Mouse (Mus musculus): ENCODE data around the gene Vmac.

The Vmac gene

DNA sequence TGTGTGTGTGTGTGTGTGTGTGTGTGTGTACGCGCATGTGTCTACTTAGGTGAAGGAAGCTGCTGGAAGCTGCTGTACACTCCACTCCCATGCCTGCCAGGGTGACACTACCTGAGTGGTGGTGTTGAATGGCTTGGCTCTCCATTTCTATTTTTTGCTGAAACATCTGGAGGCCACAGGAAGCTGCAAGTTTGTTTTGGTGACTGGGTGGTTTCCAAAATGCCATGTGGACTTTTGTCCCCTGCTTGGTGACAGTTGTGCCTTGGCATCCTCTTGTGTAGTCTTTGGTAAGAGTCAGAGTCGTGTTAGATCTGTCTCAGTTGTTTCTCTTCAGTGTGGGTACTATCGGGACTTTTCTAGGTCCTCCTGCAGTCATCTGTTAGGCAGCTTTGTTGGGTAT, 31.0 kb downstream of the Vmac start:
- no peak for DNase-seq (ENCODE audit: low spot score in 2 of 2)

DNA sequence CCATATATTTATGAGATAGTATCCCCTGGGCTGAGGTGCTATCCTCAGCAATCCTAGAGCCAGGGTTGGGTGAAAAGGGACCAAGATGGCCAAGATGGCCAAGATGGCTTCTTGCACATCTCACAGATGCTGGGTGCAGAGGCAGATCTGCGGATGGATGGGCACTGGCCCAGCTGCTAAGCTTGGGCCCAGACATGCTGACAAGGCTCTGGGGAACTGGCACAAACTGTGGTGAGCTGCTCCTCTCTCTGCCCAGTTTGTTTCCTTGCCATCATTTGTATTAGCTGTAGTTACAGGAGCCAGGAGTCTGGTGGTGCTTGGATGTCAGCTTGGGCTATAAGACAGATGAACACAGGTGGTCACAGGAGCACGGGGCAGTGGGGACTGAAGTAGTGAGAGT, 33.2 kb downstream of the Vmac start:
- DNase-seq (ENCODE audit: low spot score in 2 of 2): no peak

DNA sequence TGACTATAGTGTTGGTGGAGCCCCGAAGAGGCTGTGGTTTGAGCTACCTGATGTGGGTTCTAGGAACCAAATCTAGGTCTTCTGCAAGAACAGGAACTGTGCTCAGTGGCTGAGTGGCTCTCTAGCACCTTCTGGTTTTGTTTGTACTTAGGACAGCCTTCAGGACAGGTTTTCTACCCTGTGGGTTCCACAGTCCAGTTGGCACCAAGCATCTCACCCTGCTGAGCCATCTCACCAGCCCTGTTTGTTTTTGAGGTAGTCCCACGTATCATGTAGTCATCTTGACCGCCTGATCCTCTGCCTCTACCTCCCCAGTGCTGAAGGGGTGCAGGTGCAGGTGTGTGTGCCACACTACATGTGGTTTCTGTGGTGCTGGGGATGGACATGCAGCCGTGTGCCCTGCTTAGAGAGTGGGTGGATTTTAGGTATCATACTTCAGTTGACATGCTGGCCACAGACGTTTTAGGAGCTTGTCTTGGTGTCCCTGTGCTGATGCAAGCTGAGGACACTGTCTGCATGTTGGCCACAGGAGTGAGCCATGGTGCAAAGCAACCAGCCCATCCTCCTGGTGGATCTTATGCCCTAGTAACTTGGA, 34.2 kb downstream of the Vmac start:
- peak in 1 of 2 experiments; percentile 38 for DNase-seq (ENCODE audit: low spot score in 2 of 2)

DNA sequence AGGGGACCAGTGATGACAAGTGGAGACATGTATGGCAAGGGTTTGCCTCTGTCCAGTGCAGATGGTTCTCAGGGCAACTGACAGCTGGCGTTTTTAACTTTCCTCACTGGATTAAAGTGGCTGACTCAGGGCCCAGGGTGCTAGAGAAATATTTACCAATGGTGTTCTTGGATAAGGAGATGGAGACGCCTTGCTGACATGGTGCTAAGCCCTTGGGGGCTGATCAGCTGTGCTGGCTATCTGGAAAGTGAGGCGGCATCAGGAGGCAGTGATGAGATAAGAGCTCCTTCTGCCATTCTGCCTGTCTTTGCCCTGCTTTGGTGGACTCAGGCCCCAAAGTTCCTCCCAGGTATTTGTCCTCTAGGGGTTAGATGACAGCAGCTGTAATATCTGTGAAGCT, 34.9 kb downstream of the Vmac start:
- DNase-seq (ENCODE audit: low spot score in 2 of 2): no peak

DNA sequence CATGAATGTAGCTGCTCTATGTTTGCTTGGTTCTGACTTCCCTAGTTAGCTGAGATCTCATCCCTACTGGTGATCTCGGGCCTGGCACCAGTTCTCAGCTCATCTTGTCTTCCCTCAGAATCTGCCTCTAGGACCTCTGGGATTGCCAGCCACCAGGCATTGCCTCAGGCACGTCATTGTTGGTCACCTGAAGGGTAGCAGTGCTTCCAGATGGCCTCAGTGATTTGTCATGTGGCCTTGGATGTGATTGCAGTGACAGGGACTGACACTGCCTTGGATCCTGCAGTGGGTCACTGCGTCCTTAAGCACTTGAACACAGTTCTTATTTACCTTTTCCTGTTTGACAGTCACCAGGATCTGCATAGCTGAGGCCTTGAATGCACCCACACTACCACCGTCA, 36.0 kb downstream of the Vmac start:
- no peak for DNase-seq (ENCODE audit: low spot score in 2 of 2)

DNA sequence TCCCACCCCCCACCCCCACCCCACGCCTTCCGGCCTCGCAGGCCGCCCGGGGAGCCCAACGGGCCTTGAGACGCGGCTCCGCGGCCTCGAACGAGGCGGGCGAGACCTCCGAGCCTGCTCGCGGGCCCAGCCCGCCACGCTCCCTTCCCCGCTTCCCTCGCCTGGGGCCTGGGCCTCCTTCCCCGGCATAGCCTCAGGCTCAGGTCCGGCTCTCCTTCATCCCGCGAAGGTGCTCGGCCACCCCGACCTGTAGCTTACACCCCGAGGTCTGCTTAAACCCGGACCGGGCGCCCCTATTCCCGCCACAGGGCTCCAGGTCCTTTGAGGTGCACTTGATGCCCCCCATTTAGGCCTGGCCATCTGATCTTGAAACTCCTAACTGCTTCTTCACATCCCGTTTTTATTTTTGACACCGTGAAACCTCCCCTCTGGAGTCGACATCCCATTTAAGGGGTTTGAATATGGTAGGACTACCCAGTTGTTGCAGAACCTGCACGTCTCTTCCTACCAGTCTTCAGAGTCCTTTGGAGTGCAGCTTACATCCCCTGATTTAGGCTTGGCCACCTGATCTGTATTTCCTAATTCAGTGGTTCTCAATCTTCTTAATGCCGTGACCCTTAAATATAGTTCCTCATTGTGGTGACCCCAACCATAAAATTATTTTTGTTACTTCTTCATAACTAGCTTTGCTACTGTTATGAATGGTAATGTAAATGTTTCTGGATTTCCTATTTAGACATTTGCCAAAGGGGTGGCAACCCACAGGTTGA, 44.0 kb downstream of the Vmac start:
- DNase-seq (ENCODE audit: low spot score in 2 of 2): peak; percentile 38 to 41

DNA sequence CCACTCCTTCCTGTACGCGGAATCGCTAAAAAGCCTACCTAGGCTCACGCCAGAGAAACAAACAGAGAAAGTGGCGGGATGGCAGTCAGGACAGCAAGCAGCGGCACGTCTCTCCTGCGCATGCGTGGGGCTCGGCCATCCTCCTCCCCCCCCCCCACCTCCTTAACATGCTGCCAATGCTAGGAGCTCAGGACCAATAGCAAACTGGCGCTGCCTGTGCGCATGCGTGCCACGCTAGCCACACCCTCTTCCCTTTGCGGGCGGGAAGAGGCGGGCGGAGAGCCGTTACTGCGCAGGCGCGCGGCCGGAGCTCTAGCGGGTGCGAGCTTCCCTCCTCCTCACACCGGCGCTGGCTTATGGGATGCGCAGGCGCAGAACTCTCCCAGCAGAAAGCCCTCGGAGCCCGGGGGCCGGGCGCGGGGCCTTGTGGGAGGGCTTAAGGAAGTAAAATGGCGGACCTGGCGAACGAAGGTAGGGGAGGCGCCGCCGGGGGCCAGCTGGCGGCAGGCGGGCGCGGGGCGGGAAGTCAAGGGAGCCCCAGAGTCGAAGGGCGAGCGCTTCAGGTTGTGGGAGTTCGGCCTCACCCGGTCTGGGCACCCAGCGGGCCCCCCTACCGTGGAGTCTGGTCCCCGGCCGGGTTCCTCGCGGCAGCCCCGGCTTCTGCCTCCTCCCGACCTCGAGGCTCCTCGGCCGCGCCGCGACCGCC, 44.7 kb downstream of the Vmac start, which contains the start of gene Ranbp3:
TSS of gene Ranbp3 (plus strand) at position 354 of the 706 bp plus-strand sequence.
- peak; percentile 99 to 100 for DNase-seq (ENCODE audit: low spot score in 2 of 2)

DNA sequence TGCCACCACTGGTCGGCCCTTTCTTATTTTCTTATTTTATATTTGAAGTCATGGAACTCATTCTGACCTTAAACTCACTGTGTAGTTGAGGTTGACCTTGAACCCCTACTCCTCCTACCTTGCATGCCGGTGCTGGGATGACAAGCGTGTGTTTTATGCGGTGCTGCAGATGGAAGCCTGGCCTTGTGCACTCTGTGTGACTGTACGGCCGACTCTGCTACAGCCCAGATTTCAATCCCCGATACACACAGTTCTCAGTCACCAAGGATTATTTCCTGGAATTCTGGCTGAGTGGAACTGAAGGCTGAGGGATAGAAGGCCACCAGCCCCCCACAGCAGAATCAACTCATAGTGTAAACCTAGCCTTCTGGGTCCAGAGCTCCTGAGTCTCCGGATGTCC, 48.1 kb downstream of the Vmac start:
- DNase-seq (ENCODE audit: low spot score in 2 of 2): no peak

DNA sequence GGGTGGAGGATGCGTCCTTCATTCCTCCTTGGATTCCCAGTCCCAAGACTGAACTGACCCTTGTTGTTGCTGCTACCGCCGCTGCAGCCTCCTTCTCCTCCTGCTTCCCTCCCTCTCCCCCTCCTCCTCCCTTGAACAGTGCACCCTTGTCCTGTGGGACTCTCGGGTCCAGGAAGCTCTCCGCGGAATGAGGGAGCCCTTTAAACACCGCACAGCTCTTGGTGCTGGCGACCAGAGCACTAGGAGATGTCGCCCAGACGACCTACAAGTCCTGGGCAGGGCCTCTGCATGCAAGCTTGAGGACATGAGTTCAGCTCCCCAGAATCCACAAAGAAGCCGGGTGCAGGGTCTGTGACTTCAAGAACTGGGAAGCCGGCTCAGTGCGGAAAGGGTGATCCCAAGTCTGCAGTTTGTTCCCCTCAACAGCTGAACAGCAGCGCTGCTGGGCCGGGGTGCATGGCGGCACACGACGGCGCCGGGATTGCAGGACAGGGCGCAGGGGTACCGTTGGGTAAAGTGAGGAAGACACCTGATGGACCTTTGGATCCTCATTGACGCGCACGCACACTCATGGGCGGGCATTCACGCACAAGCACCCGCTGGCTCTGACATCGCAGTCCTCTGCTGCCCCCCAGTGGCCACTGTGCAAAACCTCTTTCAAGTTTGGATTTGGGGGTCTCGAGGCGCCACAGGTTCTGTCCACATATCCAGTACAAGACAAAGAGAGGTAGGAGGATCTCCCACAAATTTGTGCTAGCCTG, 49.3 kb downstream of the Vmac start:
- peak; percentile 64 to 91 for DNase-seq (ENCODE audit: low spot score in 2 of 2)

DNA sequence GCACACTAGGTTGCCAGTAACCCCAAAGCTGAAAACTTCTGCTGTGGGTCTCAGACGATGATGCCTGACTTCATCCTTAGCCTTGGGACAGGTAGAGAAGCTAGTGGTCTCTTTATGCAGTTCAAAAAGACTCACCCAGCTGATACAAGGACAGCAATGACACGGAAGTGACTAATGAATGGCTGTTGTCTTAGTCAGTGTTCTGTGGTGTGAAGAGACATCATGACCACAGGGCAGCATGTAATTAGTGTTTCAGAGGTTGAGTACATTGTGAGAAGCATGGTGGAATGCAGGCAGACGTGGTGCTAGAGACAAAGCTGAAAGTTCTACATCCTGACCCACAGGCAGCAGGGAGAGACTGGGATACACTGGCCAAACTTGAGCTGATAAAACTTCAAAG, 50.2 kb downstream of the Vmac start:
- no peak for DNase-seq (ENCODE audit: low spot score in 2 of 2)

DNA sequence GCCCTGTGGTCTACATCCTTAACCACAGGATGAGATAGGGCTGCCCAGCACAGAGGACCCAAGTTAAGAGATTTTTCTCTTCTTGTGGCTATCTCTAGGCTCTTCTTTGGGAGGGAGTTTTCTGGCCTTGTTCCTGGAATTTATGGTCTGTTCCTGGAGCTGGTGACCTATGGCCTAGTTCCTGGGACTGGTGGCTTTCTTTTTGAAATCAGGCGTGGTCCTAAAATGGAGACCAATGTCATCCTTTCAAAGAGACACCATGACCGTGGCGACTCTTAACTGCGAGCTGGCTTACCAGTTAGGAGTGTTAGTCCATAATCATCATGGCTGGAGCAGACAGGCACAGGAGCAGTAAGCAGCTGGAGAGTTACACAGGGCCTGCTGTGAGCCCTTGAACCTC, 51.4 kb downstream of the Vmac start:
- no peak for DNase-seq (ENCODE audit: low spot score in 2 of 2)

DNA sequence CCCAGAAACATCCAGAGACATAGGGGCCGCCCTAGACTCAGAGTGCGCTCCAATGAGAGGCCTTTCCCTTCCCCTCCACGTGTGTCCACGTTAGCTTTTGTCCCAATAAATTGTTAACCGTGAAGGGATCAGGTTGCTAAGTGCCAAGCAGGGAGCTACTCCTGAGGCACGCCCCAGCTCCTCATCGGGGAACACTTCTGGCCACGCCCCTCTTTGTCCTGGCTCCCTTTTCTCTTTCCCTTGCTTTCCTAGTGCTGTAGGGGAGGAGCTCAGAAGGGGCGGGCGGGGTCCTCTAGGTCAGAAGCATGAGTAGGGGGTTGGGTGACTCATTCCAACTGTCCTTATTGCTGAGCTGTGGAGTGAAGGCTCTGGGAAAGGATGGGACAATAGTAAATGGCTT, 53.5 kb downstream of the Vmac start:
- DNase-seq (ENCODE audit: low spot score in 2 of 2): no peak
